Mouse (Mus musculus) C2C12 (cell line): ENCODE measurements at regions not wholly inside any gene's neighbourhood (a gene's known extent, or its start where the extent isn't known, plus 50 kb on each side); places are given as distances from the start of the nearest gene placed in this dataset.

Experiments used
- CEBPB ChIP-seq: IDR thresholded peaks from one replicate; pipeline ENCODE4 v1.6.1; 2011; ENCODE audit warnings: low read depth, mild to moderate bottlenecking, control low read depth, moderate library complexity
- CTCF ChIP-seq: IDR thresholded peaks from one replicate; pipeline ENCODE4 v1.5.1; 2011; ENCODE audit not compliant: control insufficient read depth, insufficient read depth, insufficient read length
- MYOD1 ChIP-seq: IDR thresholded peaks from one replicate; pipeline ENCODE4 v1.6.1; 2011; ENCODE audit warnings: low read depth; ENCODE audit not compliant: control insufficient read depth, insufficient read length
- MYOG ChIP-seq: IDR thresholded peaks from one replicate; pipeline ENCODE4 v1.6.1; 2011; ENCODE audit not compliant: control insufficient read depth, insufficient read length; ENCODE audit errors: extremely low read depth
- USF1 ChIP-seq: IDR thresholded peaks from one replicate; pipeline ENCODE4 v1.6.1; 2011; ENCODE audit warnings: low read depth, mild to moderate bottlenecking, control low read depth, moderate library complexity

GRCm38 (mm10) chr1:193577821-193578220 lies 207.7 kb upstream of the Camk1g start:
- TF ChIP-seq CTCF: no peak
- TF ChIP-seq CEBPB: no peak
- no peak for TF ChIP-seq MYOG
- TF ChIP-seq MYOD1: no peak
- no peak for TF ChIP-seq USF1
